Mouse (Mus musculus) testis, adult 2 months (tissue): Measurements from ENCODE around the gene Vmn1r223. TPM values are rescaled to one million over a fixed set of nuclear protein-coding genes. Genes with fewer than 3 reads are reported as not detected.
"Not testable (repeated sequence)": the region's sequence is repeated elsewhere in the genome, so short reads cannot be mapped to it uniquely, and the experiment has no call there.

Experiments
- H3K27ac ChIP-seq: fragments of 200-500 bp; 2 replicates; pipeline ENCODE4 v1.5.1; 2012; ENCODE audit warnings: low read depth, low read length; ENCODE audit not compliant: control insufficient read depth, insufficient read depth
- H3K27me3 ChIP-seq: fragments of 200-500 bp; 2 replicates; pipeline ENCODE4 v1.6.1; 2012; ENCODE audit warnings: mild to moderate bottlenecking, low read length, moderate library complexity; ENCODE audit not compliant: control insufficient read depth, insufficient read depth
- H3K36me3 ChIP-seq: fragments of 200-500 bp; 2 replicates; pipeline ENCODE4 v1.6.1; 2012; ENCODE audit warnings: mild to moderate bottlenecking, low read length; ENCODE audit not compliant: control insufficient read depth, insufficient read depth
- H3K4me1 ChIP-seq: fragments of 200-500 bp; 2 replicates; pipeline ENCODE4 v1.6.1; 2012; ENCODE audit warnings: low read length; ENCODE audit not compliant: control insufficient read depth, insufficient read depth
- H3K4me3 ChIP-seq: fragments of 200-500 bp; 2 replicates; pipeline ENCODE4 v1.5.1; 2012; ENCODE audit warnings: low read depth, mild to moderate bottlenecking, low read length, moderate library complexity, mixed read lengths; ENCODE audit not compliant: control insufficient read depth
- CTCF ChIP-seq: fragments of 200-500 bp; IDR thresholded peaks from 2 replicates; pipeline ENCODE4 v1.5.1; 2012; ENCODE audit warnings: low read depth, mild to moderate bottlenecking, inconsistent platforms, low read length, moderate library complexity; ENCODE audit not compliant: control insufficient read depth, insufficient read depth, insufficient replicate concordance
- POLR2A ChIP-seq: fragments of 200-500 bp; IDR thresholded peaks from 2 replicates; pipeline ENCODE4 v1.6.1; 2012; ENCODE audit warnings: low read depth, mild to moderate bottlenecking, inconsistent platforms, low read length, moderate library complexity; ENCODE audit not compliant: control insufficient read depth
- polyA plus RNA-seq: library from polyadenylated mRNA; depleted of rRNA; stranded (reverse); fragments of >200 nt; gene quantifications from 2 replicates; pipeline ENCODE4 v1.2.3, GENCODE M21; 2012; rRNA removed

Vmn1r223 gene
- not detected in 2 replicates for polyA plus RNA-seq

DNA sequence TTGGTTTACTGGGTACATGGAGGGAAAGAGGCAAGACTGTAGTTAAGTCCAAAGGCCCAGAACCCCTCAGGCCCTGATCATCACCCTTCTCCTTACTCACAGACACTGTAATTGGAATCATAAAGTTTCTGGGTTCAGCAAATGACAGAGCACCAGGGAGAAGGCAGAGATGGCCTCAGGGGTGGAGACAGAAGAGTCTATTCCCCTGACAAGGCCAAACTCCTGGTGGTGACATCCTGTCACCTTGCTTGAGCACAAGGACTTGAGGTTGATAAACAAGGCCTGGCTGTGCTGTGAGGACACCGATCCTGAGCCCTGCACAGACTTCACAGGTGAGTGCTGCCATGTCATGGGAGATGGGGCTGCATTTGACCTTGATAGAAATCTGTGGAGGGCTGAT, at the start of gene Vmn1r223:
Vmn1r223 (plus strand) TSS at position 301 of the 400 bp plus-strand sequence.
- H3K36me3 ChIP-seq, H3K4me1 ChIP-seq, H3K27ac ChIP-seq, H3K27me3 ChIP-seq, H3K4me3 ChIP-seq: not testable (repeated sequence)

DNA sequence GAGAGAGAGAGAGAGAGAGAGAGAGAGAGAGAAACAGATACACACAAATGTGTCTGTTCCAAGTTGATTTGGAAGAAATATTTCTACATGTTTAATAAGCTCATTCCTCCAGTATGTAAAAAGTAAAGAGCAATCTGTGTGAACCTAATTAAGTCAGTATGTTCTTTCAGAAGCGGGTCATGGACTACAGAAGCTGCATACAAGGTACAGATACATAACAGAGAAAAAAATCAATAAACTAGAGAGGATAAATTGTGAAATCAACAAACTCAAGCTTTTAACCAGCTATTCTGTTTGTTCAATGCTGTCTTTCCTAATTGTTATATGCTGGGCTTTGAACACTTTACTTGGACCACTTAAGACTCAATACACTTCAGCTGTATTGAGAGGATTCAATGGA, 43.0 kb upstream of the Vmn1r223 start:
- not testable (repeated sequence) for H3K27ac ChIP-seq, H3K4me3 ChIP-seq, H3K36me3 ChIP-seq, H3K27me3 ChIP-seq, H3K4me1 ChIP-seq

DNA sequence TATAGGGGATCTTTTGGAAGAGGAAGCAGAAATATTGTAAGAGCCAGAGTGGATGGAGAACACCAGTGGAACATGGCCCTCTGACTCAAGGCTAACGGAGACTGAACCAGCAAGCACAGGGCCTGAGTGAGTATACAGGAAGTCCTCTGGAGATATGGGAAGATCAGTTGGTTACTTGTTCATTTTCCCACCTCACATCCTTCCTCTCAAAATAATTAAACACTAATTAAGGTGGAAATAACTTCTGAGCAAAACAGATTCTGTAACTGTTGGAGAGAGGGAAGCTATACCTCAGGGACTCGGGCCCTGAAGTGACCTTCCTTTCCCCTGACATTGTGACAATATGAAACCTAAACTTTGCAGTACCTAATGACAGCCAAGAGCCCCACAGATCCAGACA, 33.1 kb upstream of the Vmn1r223 start, which contains the start of gene Vmn1r221:
Vmn1r221 (plus strand) TSS at position 301 of the 400 bp plus-strand sequence.
- not testable (repeated sequence) for H3K36me3 ChIP-seq, H3K4me1 ChIP-seq, H3K4me3 ChIP-seq, H3K27me3 ChIP-seq, H3K27ac ChIP-seq

DNA sequence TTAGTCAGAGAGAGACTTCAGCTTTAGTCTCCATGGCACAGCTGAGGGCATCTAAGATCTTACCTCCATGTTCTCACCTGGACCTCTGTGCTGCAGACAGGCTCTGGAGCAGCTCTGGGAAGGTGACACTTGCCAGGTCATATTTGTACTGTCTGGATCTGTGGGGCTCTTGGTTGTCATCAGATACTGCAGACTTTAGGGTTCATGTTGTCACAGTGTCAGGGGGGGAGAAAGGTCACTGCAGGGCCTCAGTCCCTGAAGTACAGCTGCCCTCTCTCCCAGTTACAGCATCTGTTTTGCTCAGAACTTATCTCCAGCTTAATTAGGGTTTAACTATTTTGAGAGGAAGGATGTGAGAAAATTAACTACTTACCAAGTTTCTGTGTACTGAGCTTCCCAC, 11.1 kb upstream of the Vmn1r223 start, which contains the start of gene Vmn1r222:
Vmn1r222 (minus strand) TSS at position 101 of the 400 bp plus-strand sequence.
- H3K27me3 ChIP-seq, H3K4me1 ChIP-seq, H3K27ac ChIP-seq, H3K36me3 ChIP-seq, H3K4me3 ChIP-seq: not testable (repeated sequence)

DNA sequence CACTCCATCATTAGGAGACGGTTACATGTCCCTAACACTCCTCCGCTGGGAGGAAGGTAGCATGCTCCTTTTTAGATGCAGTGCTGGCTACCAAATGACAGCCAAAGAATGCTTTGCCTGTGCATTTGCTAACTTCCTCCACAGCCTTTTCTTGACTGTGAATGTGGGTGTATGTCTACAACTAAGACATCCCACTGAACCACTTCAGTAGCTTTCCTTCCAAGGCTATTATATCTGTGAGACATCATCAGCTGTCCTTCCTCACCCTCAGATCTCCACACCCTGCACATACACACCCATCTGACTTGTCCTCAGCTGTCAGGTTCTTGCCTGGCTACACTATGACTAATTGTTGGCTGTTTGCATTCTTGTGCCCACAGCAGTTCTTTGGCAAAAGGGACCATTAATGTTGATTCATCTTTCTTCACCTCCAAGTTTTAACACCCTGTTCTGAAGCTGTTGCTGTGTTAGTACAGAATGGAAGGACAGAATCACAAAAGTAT, 11.7 kb downstream of the Vmn1r223 start:
- Histone ChIP-seq H3K27me3 (no peaks in the 10 kb centered on the region), H3K36me3 (no peaks in the 10 kb centered on the region), H3K4me3 (no peak overlapping the region), H3K4me1 (no peaks in the 10 kb centered on the region), H3K27ac (no peak overlapping the region)
- TF ChIP-seq POLR2A = no peak
- no peak for TF ChIP-seq CTCF

DNA sequence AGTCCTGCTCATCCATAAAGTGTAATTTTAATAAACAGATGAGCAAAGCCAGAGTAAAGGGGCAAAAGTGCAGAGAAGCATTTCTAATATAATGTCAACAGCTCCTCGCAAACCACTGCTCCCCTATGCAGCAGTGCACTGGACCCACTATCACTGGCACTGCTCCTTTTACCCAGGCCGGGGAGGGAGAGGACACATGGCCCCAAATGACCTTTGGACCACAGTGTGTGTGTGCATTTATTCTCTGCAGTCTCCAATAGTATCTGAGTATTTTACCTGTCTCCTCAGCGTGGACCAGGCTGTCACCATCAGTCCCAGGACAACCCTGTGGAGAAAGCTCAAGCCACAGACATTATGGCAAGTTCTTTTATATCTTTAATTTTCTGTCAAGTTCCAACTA, 21.7 kb downstream of the Vmn1r223 start:
- not testable (repeated sequence) for H3K36me3 ChIP-seq, H3K4me3 ChIP-seq, H3K27ac ChIP-seq, H3K27me3 ChIP-seq, H3K4me1 ChIP-seq

DNA sequence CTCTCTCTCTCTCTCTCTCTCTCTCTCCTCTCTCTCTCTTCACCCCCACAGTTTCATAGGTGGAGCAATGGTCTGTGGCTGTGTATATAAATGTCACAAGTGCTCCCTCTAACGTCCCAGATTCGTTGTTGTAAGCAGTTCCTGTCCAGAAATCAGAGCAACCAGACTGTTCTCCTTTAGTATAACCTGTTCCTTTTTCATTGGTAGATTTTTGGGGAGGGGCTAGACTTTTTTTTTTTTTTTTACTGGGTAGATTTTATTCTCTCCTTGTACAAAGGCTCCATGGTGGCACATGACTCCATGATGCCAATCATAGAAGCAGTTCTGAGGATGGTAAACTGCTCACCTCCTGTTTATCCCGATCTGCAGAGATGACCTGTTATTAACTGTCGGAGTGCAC, 22.2 kb downstream of the Vmn1r223 start:
- H3K27ac ChIP-seq, H3K4me3 ChIP-seq, H3K27me3 ChIP-seq, H3K4me1 ChIP-seq, H3K36me3 ChIP-seq: not testable (repeated sequence)

DNA sequence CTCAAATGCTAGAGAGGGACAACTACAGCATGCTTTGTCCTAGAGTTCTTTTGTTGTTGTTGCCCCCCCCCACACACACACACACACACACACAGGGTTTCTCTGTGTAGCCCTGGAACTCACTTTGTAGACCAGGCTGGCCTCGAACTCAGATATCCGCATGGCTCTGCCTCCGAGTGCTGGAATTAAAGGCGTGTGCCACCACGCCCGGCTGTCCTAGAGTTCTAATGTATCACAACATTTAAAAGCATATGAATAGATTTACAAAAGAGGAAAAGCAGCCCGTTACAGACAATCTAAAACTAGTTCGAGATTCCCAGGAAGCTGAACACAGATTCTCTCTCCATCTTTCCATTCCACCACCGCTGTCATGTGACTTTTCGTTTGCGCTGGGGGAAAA, 22.7 kb downstream of the Vmn1r223 start:
- H3K4me1 ChIP-seq = no peaks in the 10 kb centered on the region; the same call in 1 of the 2 replicates
- H3K4me3 ChIP-seq = no peak overlapping the region
- H3K27me3 ChIP-seq = no peaks in the 10 kb centered on the region
- no peaks in the 10 kb centered on the region for H3K36me3 ChIP-seq
- no peak overlapping the region for H3K27ac ChIP-seq
- TF ChIP-seq POLR2A = no peak
- no peak for TF ChIP-seq CTCF
